Mouse (Mus musculus): Measurements from ENCODE around the gene Siah1b.
A peak's percentile ranks its signal among the peaks of the same experiment; 100 is the strongest.

The Siah1b gene

DNA sequence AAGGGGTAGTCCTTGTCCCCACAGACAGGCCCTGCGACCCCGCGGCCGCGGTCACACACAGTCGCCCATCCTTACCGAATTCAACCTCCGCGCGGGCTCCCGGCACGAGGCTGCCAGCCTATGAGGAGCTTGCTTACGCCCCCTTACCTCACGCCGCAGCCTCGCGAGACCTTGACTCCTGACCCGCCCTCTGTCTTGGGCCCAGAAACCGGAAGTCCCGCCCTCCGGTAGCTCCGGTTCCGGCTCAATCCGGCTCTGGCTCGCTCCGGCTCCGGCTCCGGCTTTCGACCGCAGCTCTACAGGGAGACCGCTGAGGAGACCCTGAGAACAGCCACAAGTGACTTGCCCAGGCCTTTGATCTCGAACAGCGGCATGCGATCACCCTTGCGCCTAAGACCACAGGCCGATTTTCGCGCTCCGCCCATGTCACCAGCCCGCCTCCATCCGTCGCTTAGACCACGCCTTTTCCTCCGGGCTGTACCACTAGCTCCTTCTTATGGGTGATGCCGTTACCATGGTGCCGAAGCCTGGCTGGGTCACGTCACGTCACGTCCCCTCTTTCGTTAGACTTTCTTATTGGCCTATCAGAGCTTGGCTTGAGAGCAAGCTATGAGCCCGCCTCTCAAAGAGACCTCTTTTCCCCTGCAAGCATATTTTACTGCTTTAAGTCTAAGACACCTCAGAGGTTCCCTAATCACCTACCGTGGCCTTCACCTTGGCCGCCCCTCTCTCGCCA is at the start of gene Siah1b:
Siah1b (minus strand) TSS at position 454 of the 736 bp plus-strand sequence.
- DNase-seq (ENCODE audit: low read depth, low spot score), result peak; percentile 91

- DNase-seq (ENCODE audit: low read depth, low spot score), result no peak
These were observed 47.6 kb upstream of the Siah1b start for GRCm38 (mm10) chrX:164123942-164124341.

DNA sequence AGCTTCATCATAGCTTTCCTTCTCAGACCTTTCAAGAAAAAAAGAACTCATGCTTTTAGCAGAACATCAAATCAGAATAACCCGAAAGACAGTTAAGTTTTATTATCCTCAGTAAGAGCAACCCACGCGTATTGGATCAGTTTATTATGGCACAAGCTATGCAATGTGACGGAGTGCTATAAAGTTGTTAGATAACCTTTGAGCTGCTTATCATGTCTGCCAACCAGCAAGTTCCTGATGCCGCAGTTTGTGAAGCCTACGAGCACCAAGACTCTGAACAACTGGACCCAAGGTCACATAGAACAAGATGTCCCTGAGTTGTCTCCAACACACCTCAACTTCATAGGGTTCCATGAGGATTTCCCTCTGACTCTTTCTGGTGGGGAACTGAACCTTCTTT is 37.5 kb upstream of the Siah1b start:
- DNase-seq (ENCODE audit: low read depth, low spot score), result no peak

GRCm38 (mm10) chrX:164111146-164111545 is 34.9 kb upstream of the Siah1b start:
- DNase-seq (ENCODE audit: low read depth, low spot score), result no peak

DNA sequence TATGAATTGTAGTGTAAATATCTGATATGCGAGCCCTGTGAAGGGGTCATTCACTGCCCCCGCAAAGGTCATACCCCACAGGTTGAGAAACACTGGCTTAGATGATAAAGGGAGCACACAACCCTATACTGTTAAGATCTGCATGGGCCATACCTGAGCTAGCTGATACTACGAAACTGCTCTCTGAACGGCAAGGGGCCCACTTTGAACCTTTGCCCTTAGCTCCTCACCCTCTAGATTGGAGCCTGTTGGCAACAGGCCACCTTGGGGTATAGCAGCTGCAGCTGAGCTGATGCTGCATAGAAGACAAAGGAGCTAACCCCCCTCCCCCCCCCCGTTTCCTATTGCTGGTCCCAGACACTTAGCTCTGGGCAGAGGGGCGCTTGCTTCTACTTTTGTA is 26.4 kb upstream of the Siah1b start:
- DNase-seq (ENCODE audit: low read depth, low spot score), result no peak

GRCm38 (mm10) chrX:164102198-164102597 is 25.9 kb upstream of the Siah1b start:
- DNase-seq (ENCODE audit: low read depth, low spot score), result no peak

DNA sequence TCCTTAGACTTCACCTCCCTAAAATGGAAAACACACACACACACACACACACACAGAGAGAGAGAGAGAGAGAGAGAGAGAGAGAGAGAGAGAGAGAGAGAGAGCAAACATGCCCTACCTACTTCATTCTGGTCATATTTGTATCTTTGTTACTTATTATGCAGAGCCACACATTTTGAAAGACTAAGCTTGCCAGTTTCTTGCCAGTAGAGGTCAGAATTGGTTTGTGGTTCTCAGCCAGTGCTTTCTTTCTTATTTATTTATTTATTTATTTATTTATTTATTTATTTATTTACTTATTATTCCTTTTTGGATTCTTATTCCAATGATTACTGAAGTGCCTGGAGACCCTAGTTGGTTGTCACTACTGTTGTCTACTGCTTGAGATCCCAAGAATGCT is 25.2 kb upstream of the Siah1b start:
- no peak for DNase-seq (ENCODE audit: low read depth, low spot score)

GRCm38 (mm10) chrX:164095838-164096237 is 19.5 kb upstream of the Siah1b start:
- DNase-seq (ENCODE audit: low read depth, low spot score), result no peak

- no peak for DNase-seq (ENCODE audit: low read depth, low spot score)
These were observed 17.1 kb upstream of the Siah1b start for GRCm38 (mm10) chrX:164093435-164093834.

DNA sequence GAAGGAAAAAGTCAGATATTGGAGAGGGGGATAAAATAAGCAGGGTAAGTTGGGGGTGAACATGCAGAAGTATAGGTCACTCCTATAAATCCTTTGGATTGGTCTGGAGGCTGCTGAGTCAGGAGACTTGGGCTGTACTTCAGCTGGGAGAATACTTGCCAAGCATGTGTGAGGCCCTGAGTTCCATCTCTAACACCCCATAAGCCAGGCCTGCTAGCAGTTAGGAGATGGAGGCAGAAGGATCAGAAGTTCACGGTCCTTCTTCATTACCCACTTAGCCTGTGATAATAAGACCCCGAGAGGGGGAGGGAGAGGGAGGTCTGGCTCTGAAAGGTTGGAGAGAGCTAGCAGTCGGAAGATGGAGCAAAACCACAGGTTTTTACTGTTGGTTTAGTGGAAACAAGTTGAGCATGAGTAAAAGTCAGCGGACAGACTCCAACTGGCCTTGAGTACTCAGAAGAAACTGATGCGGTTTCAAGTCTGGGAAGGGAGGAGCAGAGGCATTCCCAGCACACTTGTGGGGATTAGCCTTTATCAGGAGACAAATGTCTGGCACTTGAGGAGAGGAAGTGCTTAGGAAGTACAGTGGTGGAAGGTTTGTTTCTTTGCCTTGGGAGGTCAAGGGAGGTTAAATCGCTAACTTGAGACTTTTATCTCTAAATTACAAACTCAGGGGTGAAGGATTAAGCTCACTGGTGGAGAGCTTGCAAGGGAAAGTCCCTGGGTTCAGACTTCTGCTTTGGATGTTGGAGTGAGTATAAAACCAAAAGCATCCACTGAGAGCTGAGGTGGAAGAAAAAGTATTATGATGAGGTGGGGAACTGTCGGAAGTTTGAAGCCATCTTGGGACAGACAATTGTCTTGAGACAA is 16.2 kb upstream of the Siah1b start:
- DNase-seq (ENCODE audit: low read depth, low spot score), result no peak

DNA sequence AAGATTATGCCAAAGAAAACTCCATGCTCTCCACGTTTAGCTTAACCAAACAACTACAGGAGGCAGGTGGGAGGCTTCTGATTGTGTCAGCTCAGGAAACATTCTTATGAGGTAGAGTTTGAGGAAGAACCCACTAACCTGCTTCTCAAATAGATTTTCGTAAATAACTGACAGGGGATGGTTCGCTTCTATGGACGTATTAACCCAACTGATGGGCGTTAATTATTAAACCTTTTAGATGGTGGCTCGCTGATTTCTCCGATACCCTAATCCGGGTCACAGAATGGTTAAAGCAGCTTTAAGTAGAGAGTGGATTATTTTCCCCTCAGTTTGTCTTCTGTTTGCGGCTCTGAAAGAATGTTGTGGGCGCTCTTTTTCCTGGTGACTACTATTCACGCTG is 13.6 kb upstream of the Siah1b start:
- DNase-seq (ENCODE audit: low read depth, low spot score), result no peak

DNA sequence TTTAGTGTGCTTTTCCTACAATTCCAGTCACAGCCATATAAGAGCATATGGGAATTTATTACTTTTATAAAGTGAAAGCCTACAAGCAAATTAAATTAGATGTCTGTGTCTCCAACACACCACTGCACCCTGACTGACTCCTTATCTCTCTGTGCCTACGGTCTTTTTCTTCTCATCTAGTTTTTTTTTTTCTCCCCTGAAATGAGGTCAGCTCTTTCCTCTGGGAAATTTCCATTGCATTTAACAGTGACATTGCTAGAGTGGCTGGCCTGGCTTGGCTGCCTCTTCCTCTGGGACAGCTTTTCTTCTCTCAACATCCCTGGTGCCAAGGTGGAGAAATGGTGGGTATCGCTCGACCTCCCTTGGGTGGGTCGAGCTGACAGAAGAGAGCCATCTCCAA is 12.3 kb upstream of the Siah1b start, which contains the start of gene Cltrn:
Cltrn (plus strand) TSS at position 249 of the 400 bp plus-strand sequence.
- no peak for DNase-seq (ENCODE audit: low read depth, low spot score)

DNA sequence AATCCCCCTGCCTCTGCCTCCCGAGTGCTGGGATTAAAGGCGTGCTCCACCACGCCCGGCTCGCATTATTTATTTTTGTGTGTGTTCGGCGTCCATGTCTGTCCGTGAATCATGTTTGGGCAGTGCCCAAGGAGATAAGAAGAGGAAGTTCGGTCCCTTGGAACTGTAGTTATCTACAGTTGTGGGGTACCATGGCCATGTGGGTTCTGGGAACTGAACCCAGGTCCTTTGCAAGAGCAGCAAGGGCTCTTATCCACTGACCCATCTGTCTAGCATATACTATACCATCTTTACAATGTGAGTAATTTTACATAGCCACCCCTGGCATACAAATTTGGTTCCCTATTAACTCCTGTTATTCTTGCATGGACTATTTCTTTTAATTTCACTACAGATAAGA is 5.7 kb upstream of the Siah1b start:
- DNase-seq (ENCODE audit: low read depth, low spot score), result no peak

- no peak for DNase-seq (ENCODE audit: low read depth, low spot score)
These were observed 7.3 kb downstream of the Siah1b start for GRCm38 (mm10) chrX:164068968-164069367.

- DNase-seq (ENCODE audit: low read depth, low spot score), result peak; percentile 20
These were observed 10.1 kb downstream of the Siah1b start for GRCm38 (mm10) chrX:164066185-164066584.

DNA sequence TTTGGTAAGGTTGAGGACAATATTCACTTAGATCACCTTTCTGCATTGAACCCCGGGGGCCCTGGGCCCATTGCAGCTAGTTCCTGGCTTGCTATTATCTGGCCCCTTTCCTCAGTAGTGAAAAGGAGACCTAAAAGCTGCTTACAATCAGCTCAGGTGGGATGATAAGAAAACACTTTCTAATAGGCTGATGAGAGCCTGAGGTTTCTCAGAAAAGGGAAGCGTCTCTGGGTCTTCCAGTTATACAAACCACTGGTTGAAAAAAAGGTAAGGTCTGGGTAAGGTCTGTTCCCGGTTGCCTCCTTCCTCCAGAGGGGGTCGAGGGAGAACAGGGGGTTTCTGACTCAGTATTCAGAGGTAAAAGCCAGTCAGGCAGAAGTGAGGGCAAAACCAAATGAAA is 17.2 kb downstream of the Siah1b start:
- no peak for DNase-seq (ENCODE audit: low read depth, low spot score)

GRCm38 (mm10) chrX:164058523-164058922 is 17.8 kb downstream of the Siah1b start:
- DNase-seq (ENCODE audit: low read depth, low spot score), result no peak

DNA sequence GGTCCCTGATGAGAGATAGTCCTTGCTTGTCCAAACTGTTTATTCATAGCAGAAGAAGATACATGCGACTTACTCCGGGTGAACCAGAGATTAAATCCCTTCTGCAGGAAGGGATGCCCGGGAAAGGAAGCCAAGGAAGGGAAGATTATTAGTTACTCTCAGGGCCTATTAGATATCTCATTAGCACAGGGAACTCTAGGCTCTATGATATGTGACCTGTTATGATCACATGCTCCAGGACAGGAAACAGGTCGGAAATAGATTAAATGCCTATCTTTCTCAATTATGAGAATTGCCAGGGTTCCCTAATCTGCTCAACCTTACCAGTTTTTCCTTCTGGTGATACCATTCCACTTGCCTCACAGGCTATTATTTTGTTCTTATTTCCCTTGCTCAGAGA is 20.6 kb downstream of the Siah1b start:
- no peak for DNase-seq (ENCODE audit: low read depth, low spot score)

GRCm38 (mm10) chrX:164046736-164047135 is 29.6 kb downstream of the Siah1b start:
- DNase-seq (ENCODE audit: low read depth, low spot score), result no peak

GRCm38 (mm10) chrX:164042069-164042468 is 34.2 kb downstream of the Siah1b start:
- no peak for DNase-seq (ENCODE audit: low read depth, low spot score)

DNA sequence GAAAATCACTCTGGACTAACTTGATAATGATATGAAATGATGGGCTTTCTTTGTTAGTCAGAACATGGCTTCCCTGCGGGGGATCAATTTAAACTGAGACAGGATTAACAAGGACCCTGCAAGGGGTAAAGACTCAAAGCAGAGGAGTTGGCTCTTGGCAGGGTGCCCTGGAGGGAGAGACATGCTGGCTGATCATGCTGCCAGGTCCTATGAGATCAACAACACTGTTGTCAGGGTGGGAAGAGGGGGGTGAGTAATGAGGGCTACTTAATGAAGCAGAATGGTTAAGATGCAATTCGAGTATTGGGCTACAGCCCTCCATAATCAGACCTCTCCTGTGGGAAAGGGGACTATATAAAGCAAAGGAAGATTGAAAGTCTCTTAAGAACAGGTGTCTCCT is 37.4 kb downstream of the Siah1b start:
- DNase-seq (ENCODE audit: low read depth, low spot score), result no peak

DNA sequence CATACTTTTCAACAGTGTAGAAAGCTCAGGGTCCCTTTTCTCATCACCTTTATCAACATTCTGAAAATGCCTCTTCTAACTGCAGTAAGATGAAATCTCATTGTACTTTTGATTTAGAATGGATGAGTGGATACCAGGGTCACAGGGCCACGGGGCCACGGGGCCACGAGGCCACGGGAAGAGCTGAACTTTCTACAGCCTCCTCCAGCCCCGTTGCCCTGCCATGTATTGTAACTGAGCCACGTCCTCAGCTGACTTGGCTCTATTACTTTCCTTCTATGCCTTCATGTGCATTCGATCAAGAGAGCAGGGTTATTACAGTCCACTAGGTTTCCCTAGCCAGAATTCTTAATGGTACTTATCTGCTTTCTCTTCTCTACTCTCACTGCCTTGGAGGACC is 40.4 kb downstream of the Siah1b start:
- no peak for DNase-seq (ENCODE audit: low read depth, low spot score)

DNA sequence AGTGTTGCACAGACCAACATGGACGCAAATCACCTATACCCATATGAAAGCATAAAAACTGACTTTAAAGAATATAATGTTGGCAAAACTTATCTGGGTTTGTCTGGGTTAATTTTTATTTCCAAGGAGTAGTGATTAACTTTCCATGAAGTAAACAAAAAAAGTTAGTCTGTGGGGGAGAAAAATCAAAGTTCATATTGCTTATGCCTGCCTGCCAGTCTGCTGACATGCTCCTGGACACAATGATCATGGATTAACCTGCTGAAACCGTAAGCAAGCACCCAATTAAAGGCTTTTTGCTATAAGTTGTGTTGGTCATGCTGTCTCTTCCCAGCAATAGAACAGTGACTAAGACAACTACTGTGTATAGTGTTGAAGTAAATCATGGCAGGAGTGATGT is 40.9 kb downstream of the Siah1b start:
- no peak for DNase-seq (ENCODE audit: low read depth, low spot score)
